Mouse (Mus musculus) layer of hippocampus, adult 8-10 months (tissue): ENCODE measurements around the gene Catsper3. TPM values are rescaled to one million over a fixed set of nuclear protein-coding genes. Genes with fewer than 3 reads are reported as not detected.

Source experiments
- DNase-seq, 2 experiments: peaks; one replicate each; pipeline ENCODE4 v3.0.0; 2022; ENCODE audit warnings: low spot score in 2 of 2
- total RNA-seq, 4 experiments: library from RNA; stranded (reverse); gene quantifications; 2 replicates each; pipeline ENCODE4 v1.2.4; 2022

The Catsper3 gene
- total RNA-seq, 4 experiments from 2014 or later: 0.29 to 0.64 (median 0.48) TPM

GRCm38 (mm10) chr13:55852205-55852604 lies 67.8 kb downstream of the Catsper3 start:
- no peak for DNase-seq

DNA sequence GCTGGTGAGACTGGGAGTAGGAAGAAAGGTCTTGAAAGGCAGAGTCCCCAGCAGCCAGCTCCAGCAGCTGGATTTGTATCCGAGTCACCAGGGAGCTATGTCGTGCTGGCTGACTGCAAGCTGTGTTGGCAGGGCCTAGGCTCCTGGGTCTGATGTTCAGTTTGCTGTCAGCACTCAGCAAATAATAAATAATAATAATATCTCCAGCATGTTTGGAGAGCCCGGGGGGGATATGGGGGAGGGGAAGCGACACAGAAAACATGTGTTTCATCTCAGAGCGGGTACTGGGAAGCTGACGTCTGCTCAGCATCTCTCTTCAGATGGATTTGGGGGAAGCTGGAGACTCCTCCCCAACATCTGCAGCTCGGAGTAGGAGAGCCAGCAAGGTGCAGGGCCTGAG lies 71.4 kb downstream of the Catsper3 start:
- DNase-seq: no peak

- DNase-seq: no peak
Observed at GRCm38 (mm10) chr13:55858463-55858862, 74.1 kb downstream of the Catsper3 start.

Other genes starting within 250 kb of the Catsper3 start
- gene Ddx41, start 247.9 kb upstream of the Catsper3 start, total RNA-seq: 10 to 100 TPM; 54.4 to 64.1 (median 56.3) TPM
- gene Fam193b, start 213.4 kb upstream of the Catsper3 start, total RNA-seq: 100 to 1,000 TPM in 2 of 4 experiments, 10 to 100 TPM in 2; 84.9 to 113 (median 94.5) TPM
- 100 to 1,000 TPM; 124 to 139 (median 130) TPM for gene Tmed9, start 210.8 kb upstream of the Catsper3 start, total RNA-seq
- gene B4galt7, start 184.7 kb upstream of the Catsper3 start, total RNA-seq: 10 to 100 TPM; 21.5 to 28.7 (median 24.8) TPM
- 10 to 100 TPM; 41.5 to 54.7 (median 46.1) TPM for gene Caml, start 161.6 kb upstream of the Catsper3 start, total RNA-seq
- 10 to 100 TPM; 41.8 to 48.4 (median 46.2) TPM for gene Ddx46, start 149.5 kb upstream of the Catsper3 start, total RNA-seq
- 10 to 100 TPM; 67.1 to 69.6 (median 68.9) TPM for gene B230219D22Rik, start 91.4 kb upstream of the Catsper3 start, total RNA-seq
- gene Txndc15, start 69.9 kb upstream of the Catsper3 start, total RNA-seq: 10 to 100 TPM; 68.6 to 75.2 (median 72.6) TPM
- 10 to 100 TPM; 28.8 to 41.8 (median 38.5) TPM for gene Pcbd2, start 57.2 kb upstream of the Catsper3 start, total RNA-seq
- not detected for gene Pitx1, start 51.6 kb downstream of the Catsper3 start, total RNA-seq